In genomic region chr9:64473695-64474094, GRCm38 (mm10) we compare ENCODE assay signal across 19 mouse cellular contexts.
DNase-seq lines count a peak whose midpoint lies in the region; ATAC-seq and TF ChIP-seq lines count a peak whose summit lies in the region.
"Had no signal": no experiment of that assay in that cellular context is flagged by ENCODE, and none has a peak within 500 bp of the region (broad histone marks: within the 10 kb centered on the region; RNA-seq: fewer than 3 reads in every experiment).

No protein-coding gene starts in this region.

- no peak overlapping the region for H3K4me2 ChIP-seq in forebrain, embryonic 14.5 days (ENCODE audit: low read length)
- H3K4me2 ChIP-seq in forebrain, embryonic 13.5 days, result no peak overlapping the region
- H3K4me2 ChIP-seq in stomach, embryonic 16.5 days (ENCODE audit: low read depth, low read length), result no peak overlapping the region
- H3K4me2 ChIP-seq in stomach, postnatal 0 days (replicated peaks; ENCODE audit: low read depth), result no peak overlapping the region
- H3K4me2 ChIP-seq in hindbrain, embryonic 16.5 days (ENCODE audit: low read length), result no peak overlapping the region
- H3K4me2 ChIP-seq: heart, embryonic 13.5 days; hindbrain, embryonic 15.5 days; lung, embryonic 14.5 days; midbrain, embryonic 13.5 days; stomach, embryonic 15.5 days had no signal

- H3K27me3 ChIP-seq in forebrain, embryonic 14.5 days (replicated peaks; ENCODE audit: control insufficient read depth, insufficient read depth, low read length), result peaks cover 3% of the 10 kb centered on the region; the same call in 1 of the 2 replicates
- peaks cover 31% of the 10 kb centered on the region for H3K27me3 ChIP-seq in forebrain, embryonic 13.5 days
- no peaks in the 10 kb centered on the region for H3K27me3 ChIP-seq in stomach, embryonic 16.5 days (ENCODE audit: control insufficient read depth, insufficient read depth, low read length)
- H3K27me3 ChIP-seq in stomach, postnatal 0 days (ENCODE audit: control insufficient read depth, insufficient read depth, low read length), result no peaks in the 10 kb centered on the region
- H3K27me3 ChIP-seq in hindbrain, embryonic 16.5 days (replicated peaks; ENCODE audit: control insufficient read depth, insufficient read depth, low read length), result no peaks in the 10 kb centered on the region
- H3K27me3 ChIP-seq: hindbrain, embryonic 15.5 days; midbrain, embryonic 13.5 days; stomach, embryonic 15.5 days had no signal

- no peak overlapping the region for H3K4me3 ChIP-seq in forebrain, embryonic 14.5 days (ENCODE audit: low read depth, low read length)
- H3K4me3 ChIP-seq in forebrain, embryonic 13.5 days, result no peak overlapping the region
- H3K4me3 ChIP-seq in stomach, embryonic 16.5 days (replicated peaks; ENCODE audit: low read length), result no peak overlapping the region
- H3K4me3 ChIP-seq in stomach, postnatal 0 days (ENCODE audit: low read depth, low read length), result no peak overlapping the region
- no peak overlapping the region for H3K4me3 ChIP-seq in hindbrain, embryonic 16.5 days (ENCODE audit: low read length)
- H3K4me3 ChIP-seq: embryonic facial prominence, embryonic 10.5 days; heart, embryonic 13.5 days; hindbrain, embryonic 15.5 days; midbrain, embryonic 13.5 days; stomach, embryonic 15.5 days had no signal

- H3K9ac ChIP-seq in forebrain, embryonic 14.5 days (ENCODE audit: low read length), result no peak overlapping the region
- H3K9ac ChIP-seq in forebrain, embryonic 13.5 days, result no peak overlapping the region
- no peak overlapping the region for H3K9ac ChIP-seq in stomach, embryonic 16.5 days (ENCODE audit: low read length)
- no peak overlapping the region for H3K9ac ChIP-seq in stomach, postnatal 0 days (ENCODE audit: low read length)
- H3K9ac ChIP-seq in hindbrain, embryonic 16.5 days (ENCODE audit: low read depth, low read length), result no peak overlapping the region
- H3K9ac ChIP-seq: heart, embryonic 13.5 days; hindbrain, embryonic 15.5 days; lung, embryonic 14.5 days; midbrain, embryonic 13.5 days; stomach, embryonic 15.5 days had no signal

- peak overlapping the region; percentile 39; the same call in 1 of the 2 replicates for H3K27ac ChIP-seq in forebrain, embryonic 14.5 days (ENCODE audit: low read depth, low read length)
- no peak overlapping the region; the same call in 1 of the 2 replicates for H3K27ac ChIP-seq in forebrain, embryonic 13.5 days
- H3K27ac ChIP-seq in stomach, embryonic 16.5 days (ENCODE audit: low read length), result peak overlapping the region; percentile 37
- no peak overlapping the region for H3K27ac ChIP-seq in stomach, postnatal 0 days (replicated peaks)
- H3K27ac ChIP-seq in hindbrain, embryonic 16.5 days (ENCODE audit: low read depth, low read length), result no peak overlapping the region
- H3K27ac ChIP-seq: embryonic facial prominence, embryonic 10.5 days; heart, embryonic 13.5 days; hindbrain, embryonic 15.5 days; midbrain, embryonic 13.5 days; stomach, embryonic 15.5 days had no signal

- WGBS in forebrain, embryonic 14.5 days, result 42% methylated on average over 4 of the region's 4 CpGs
- 63% methylated on average over 4 of the region's 4 CpGs for WGBS in forebrain, embryonic 13.5 days
- 44% methylated on average over 4 of the region's 4 CpGs for WGBS in stomach, embryonic 16.5 days
- 47% methylated on average over 4 of the region's 4 CpGs for WGBS in stomach, postnatal 0 days
- WGBS in hindbrain, embryonic 16.5 days, result 48% methylated on average over 4 of the region's 4 CpGs

- no peaks in the 10 kb centered on the region for H3K9me3 ChIP-seq in forebrain, embryonic 14.5 days (replicated peaks; ENCODE audit: control insufficient read depth, low read length)
- H3K9me3 ChIP-seq in forebrain, embryonic 13.5 days (replicated peaks), result no peaks in the 10 kb centered on the region
- no peaks in the 10 kb centered on the region for H3K9me3 ChIP-seq in stomach, embryonic 16.5 days (replicated peaks; ENCODE audit: control insufficient read depth, low read length)
- no peaks in the 10 kb centered on the region for H3K9me3 ChIP-seq in stomach, postnatal 0 days (ENCODE audit: control insufficient read depth, low read length)
- no peaks in the 10 kb centered on the region for H3K9me3 ChIP-seq in hindbrain, embryonic 16.5 days (ENCODE audit: control insufficient read depth, low read length)
- H3K9me3 ChIP-seq: embryonic facial prominence, embryonic 10.5 days; heart, embryonic 13.5 days; hindbrain, embryonic 15.5 days; midbrain, embryonic 13.5 days; stomach, embryonic 15.5 days had no signal

- no peak for TF ChIP-seq EP300 in stomach, postnatal 0 days (optimal IDR thresholded peaks at IDR 0.05)

- H3K36me3 ChIP-seq in forebrain, embryonic 14.5 days (ENCODE audit: control insufficient read depth, insufficient read depth, low read length), result no peaks in the 10 kb centered on the region
- no peaks in the 10 kb centered on the region for H3K36me3 ChIP-seq in forebrain, embryonic 13.5 days (ENCODE audit: poor library complexity, severe bottlenecking)
- H3K36me3 ChIP-seq in stomach, embryonic 16.5 days (ENCODE audit: control insufficient read depth, insufficient read depth, low read length), result no peaks in the 10 kb centered on the region
- H3K36me3 ChIP-seq in stomach, postnatal 0 days (ENCODE audit: control insufficient read depth, insufficient read depth, low read length), result no peaks in the 10 kb centered on the region
- no peaks in the 10 kb centered on the region for H3K36me3 ChIP-seq in hindbrain, embryonic 16.5 days (ENCODE audit: control insufficient read depth, insufficient read depth, low read length)
- H3K36me3 ChIP-seq: embryonic facial prominence, embryonic 10.5 days; heart, embryonic 13.5 days; hindbrain, embryonic 15.5 days; midbrain, embryonic 13.5 days; stomach, embryonic 15.5 days had no signal

- H3K4me1 ChIP-seq in forebrain, embryonic 14.5 days (ENCODE audit: control insufficient read depth, insufficient read depth, low read length), result peaks cover 28% of the 10 kb centered on the region
- H3K4me1 ChIP-seq in forebrain, embryonic 13.5 days, result peaks cover 32% of the 10 kb centered on the region
- no peaks in the 10 kb centered on the region for H3K4me1 ChIP-seq in stomach, embryonic 16.5 days (ENCODE audit: control insufficient read depth, insufficient read depth, low read length)
- H3K4me1 ChIP-seq in stomach, postnatal 0 days (replicated peaks; ENCODE audit: control insufficient read depth, insufficient read depth), result no peaks in the 10 kb centered on the region; the same call in 1 of the 2 replicates
- H3K4me1 ChIP-seq in hindbrain, embryonic 16.5 days (ENCODE audit: control insufficient read depth, insufficient read depth, low read depth, low read length), result peaks cover 8% of the 10 kb centered on the region; the same call in 1 of the 2 replicates
- H3K4me1 ChIP-seq: stomach, embryonic 15.5 days had no signal

- peak; percentile 41 for DNase-seq in forebrain, embryonic 14.5 days (ENCODE audit: low spot score)
- DNase-seq in layer of hippocampus, adult 11-12 months (ENCODE audit: low spot score), result peak; percentile 21
- no peak for DNase-seq in layer of hippocampus, adult 9-10 months (ENCODE audit: low spot score)
- DNase-seq in stomach, postnatal 0 days (ENCODE audit: low spot score), result no peak
- peak; percentile 22 for DNase-seq in right cerebral cortex, postnatal 4 days
- DNase-seq: cerebellum, adult 2 months; heart, postnatal 36 days; lung, embryonic 14.5 days; retina, postnatal 1 day; thymus, postnatal 4 days had no signal

- no peak; the same call in 1 of the 2 replicates for ATAC-seq in forebrain, embryonic 14.5 days
- no peak for ATAC-seq in forebrain, embryonic 13.5 days
- no peak for ATAC-seq in stomach, embryonic 16.5 days (ENCODE audit: insufficient read depth, low FRiP score)
- no peak for ATAC-seq in stomach, postnatal 0 days (ENCODE audit: low FRiP score, low TSS enrichment)
- no peak for ATAC-seq in hindbrain, embryonic 16.5 days
- ATAC-seq: intestine, postnatal 0 days; midbrain, embryonic 13.5 days had no signal

- TF ChIP-seq CTCF in stomach, postnatal 0 days (IDR thresholded peaks at IDR 0.05; ENCODE audit: low read depth), result no peak

Comparison
In these comparisons a context has a peak if more than half of its experiments do, and no peak if none do; other contexts are left out.
1. DNase-seq: peak in forebrain, embryonic 14.5 days (single experiment), layer of hippocampus, adult 11-12 months (single experiment) and right cerebral cortex, postnatal 4 days (single experiment); none in layer of hippocampus, adult 9-10 months (single experiment) and stomach, postnatal 0 days (single experiment).
2. H3K27ac ChIP-seq: peak in forebrain, embryonic 14.5 days (single experiment) and stomach, embryonic 16.5 days (single experiment); none in forebrain, embryonic 13.5 days (single experiment), stomach, postnatal 0 days (single experiment) and hindbrain, embryonic 16.5 days (single experiment).